Mouse (Mus musculus) right cerebral cortex, postnatal 36 days (tissue): ENCODE results near the gene Emc8.
"Not testable (repeated sequence)": the region's sequence is repeated elsewhere in the genome, so short reads cannot be mapped to it uniquely, and the experiment has no call there.

Experiments
- DNase-seq, 2 experiments: peaks; one replicate each; pipeline ENCODE4 v3.0.0; 2022; ENCODE audit warnings: low spot score in 2 of 2, mixed read lengths in 1 of 2

Emc8 gene

DNA sequence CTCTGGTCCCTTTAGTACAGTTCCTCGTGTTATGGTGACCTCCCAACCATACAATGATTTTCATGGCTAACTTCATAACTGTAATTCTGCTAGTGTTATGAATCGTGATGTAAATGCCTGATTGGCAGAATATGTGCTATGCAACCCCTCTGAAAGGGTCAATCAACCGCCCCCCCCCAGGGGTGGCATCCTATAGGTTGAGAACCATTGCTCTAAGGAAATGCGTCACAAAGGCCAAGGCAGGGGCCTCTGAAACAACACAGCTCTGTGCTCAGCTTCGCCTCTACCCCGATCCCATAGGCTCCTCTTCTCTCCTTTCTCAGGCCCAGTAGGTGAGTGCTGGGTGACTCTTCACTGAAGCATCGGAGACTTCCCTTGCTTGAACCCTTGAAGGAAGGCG is 17.2 kb upstream of the Emc8 start:
- DNase-seq: no peak

DNA sequence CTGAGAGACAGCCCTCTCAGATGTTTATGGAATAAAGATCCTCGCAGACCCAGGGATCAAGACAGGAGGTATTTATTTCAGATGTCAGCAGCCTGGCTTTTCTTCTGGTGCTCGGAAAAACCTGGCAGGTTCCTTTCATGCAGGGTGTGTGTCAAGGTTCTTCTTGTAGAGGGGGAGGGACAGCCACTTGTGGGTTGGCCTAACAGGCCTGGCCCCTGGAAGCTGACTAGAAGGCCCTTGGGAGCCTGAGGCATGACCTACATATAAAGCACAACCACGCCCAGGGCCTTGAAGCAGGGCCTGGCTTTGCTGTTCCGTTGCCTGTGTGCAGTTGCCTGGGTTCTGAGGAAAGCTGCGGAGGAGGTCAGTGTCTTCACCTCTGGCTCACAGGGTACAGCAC is 16.7 kb upstream of the Emc8 start:
- no peak for DNase-seq

DNA sequence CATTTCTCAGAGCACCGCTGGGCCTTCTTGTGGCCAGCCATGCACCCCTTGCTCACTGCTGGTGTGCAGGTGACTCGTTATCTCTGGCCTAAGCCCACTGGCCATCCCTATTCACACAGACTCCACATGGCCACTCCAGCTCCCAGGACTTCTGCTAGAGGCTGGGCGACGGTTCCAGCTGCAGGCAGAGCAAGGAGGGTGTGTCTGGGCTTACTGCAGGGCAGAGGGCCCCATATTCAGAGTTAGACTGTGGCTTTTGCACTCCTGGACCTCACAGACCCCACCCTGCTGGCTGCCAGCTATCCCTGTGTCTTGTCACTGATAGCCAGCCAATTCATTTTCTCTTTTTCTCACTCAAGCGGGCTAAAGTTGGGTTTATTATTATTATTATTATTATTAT is 15.7 kb upstream of the Emc8 start:
- no peak for DNase-seq

DNA sequence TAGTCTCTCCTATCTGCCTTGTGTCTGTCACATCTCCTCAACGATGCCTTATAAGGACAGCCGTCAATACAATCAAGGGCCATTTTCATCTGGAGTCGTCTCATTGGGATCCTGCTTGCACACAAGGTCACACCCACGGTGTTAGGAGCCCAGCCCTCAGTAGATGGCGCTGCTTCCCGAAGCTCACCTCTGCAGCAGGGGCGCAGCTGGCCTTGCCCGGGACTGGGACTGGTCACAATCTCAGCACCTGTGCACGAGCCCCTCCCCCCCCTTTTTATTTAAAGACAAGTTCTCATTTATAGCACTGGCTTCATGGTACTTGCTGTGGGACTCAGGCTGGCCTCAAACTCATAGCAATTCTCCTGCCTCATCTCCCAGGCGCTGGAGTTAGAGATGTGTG is 15.2 kb upstream of the Emc8 start:
- no peak for DNase-seq

DNA sequence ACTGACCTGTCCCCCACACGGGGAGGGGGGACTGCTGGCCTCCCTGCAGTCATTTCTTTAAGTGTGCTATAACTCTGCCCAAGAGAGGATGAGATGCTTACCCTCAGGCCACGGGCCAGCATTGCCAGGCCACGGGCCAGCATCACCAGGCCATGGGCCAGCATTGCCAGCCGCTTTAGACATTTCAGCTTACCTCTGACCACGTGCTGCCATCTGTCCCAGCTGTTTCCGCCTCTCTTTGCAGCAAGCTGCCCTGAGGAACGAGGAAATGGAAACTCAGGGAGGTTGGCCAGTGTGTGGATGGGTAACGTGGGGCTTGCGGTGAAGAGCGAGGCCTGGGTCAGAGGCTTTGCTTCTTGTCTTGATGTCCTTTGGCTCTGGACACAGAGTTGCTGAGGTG is 12.7 kb upstream of the Emc8 start:
- no peak for DNase-seq

DNA sequence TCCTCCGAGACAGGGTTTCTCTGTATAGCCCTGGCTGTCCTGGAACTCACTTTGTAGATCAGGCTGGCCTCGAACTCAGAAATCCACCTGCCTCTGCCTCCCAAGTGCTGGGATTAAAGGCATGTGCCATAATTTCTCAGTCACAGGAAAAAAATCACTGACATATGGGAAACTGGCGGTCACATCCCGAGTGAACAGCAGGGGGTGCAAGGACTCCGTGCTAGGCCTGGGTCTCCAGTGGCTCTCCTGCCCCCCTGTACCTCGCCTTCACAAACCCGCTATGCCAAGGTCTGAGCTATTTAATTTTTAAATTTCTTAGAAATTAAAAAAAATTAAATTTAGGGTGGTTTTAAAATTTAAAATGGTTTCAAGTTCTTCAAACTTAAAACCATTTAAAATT is 12.0 kb upstream of the Emc8 start:
- not testable (repeated sequence) for DNase-seq

DNA sequence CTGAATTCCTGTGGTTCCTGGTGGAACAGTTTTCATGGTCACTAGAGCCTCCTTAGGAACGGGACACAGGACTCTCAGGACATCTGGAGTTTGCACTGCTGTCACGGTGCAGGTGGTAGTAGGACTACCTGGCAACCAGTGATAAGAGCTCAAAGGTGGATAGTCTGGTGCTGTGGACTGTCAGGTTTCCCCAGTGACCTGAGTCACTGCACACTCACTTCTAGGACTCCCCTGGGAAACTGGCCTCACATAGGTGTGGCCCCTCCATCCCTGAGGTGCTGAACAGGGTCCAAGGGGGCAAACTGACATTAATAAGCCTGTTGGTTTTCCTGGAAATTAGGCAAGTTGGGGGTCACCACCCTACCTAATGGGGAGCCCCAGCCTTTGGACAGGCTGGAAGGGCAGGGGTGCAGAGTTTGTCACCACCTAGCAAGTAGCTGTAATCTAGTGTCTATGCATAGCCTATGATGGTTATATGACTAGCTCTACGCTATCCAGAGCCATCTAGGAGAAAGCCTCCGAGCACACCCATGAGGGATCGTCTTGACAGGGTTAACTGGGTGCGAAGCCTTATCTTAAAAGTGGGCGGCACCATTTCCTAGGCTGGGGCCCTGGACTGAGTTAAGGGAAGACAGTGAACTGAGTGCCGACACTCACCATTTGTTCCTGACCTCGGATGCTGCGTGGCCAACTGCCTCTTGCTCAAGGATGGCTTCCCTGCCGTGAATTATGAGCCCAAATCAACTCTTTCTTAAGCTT is 11.4 kb upstream of the Emc8 start:
- no peak for DNase-seq

DNA sequence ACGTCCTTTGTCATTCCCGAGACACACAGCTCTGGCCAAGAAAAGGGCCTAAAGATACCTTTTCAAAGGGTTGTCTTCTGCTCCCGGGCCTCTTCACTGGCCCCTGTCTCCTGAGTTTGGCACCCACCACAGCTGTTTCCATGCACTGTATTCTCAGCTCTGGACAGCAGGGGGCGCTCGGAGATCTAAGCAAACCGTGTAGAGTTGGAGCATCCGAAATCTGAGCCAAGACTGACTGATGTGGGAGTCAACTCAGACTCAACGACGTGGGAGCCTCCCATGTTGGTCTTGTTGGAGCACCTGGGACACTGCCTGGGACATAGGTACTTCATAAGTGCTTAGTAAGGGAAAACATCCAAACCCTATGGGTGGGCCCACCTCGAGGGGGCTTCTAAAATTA is 10.1 kb upstream of the Emc8 start:
- DNase-seq: peak; percentile 61 to 70

DNA sequence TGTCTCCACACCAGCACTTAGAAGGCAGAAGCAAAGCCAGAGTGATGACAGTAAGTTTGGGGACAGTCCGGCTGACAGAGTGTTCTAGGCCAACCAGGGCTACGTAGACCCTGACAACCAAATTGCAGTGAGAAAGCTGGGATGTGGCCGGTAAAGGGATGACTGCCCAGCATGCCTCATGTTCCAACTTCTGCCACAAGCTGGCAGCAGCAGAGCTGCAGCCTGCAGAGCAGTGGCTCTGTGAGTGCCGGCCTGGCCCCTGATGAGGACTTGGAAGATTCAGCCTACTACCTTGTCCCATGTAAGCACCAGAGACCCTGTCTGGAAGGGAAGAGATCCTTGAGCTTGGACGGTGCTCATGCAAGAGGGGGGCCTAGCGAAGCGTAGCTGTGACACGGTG is 7.3 kb upstream of the Emc8 start:
- DNase-seq: no peak

DNA sequence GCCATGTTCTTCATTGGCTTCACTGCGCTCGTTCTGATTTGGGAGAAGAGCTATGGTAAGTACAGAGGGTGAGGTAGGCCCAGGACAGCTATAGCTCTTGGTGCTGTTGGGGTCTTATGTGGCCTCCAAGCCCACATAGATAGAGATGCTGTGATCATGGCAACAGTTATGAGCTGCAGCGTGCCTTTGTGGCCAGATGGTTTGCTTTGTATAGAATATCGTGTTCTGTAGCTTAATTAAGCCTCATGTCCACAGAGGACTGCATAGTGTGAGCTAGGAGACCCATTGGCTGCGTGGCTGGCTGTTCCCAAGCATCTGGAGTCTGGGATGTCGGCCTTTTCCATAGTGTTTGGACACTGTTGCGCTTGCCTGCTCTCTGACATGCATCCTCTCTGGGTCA is 4.9 kb upstream of the Emc8 start:
- DNase-seq: no peak

DNA sequence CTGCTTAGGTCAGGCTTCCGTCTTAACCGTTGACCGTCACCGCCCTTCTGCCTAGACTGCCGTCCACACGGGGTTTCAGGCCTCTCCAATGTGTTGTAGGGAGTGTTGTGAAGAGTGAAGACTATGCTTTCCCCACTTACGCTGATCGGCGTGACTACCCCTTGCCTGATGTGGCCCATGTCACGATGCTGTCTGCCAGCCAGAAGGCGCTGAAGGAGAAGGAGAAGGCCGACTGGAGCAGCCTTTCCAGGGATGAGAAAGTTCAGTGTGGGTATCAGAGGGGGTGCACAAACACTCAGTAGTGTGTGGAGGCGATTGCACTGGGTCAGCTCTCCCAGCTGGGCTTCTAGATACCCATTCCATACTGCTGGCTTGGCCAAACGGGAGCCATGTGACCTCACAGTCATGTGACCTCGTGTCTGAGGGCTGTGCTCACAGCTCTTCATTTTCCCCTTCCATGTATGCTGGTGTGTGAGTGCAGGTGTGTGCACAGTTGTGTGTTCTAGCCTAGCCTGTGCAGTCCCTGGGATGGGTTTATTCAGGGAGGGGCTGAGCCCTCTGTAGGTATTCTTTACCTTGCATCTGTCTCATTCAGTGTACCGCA is 4.4 kb upstream of the Emc8 start:
- no peak for DNase-seq

DNA sequence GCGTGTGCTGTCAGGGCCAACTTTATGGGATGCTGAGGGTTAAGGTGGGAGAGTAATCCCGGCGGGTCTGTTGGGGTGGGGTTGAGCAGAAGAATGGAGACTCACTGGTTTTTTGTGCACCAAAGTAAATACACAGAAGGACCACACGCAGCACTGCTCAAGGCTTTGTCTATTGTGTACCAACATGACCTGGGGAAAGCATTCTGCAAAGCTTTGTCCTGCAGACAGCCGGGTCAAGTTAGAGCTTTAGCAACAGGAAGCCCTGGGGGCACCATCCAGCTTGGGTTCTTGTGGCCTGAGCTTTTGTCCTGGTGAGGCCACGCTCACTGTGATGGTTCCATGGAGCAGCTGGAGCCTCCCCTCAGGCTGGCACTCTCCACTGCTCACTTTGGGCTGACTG is 3.4 kb upstream of the Emc8 start:
- no peak for DNase-seq

DNA sequence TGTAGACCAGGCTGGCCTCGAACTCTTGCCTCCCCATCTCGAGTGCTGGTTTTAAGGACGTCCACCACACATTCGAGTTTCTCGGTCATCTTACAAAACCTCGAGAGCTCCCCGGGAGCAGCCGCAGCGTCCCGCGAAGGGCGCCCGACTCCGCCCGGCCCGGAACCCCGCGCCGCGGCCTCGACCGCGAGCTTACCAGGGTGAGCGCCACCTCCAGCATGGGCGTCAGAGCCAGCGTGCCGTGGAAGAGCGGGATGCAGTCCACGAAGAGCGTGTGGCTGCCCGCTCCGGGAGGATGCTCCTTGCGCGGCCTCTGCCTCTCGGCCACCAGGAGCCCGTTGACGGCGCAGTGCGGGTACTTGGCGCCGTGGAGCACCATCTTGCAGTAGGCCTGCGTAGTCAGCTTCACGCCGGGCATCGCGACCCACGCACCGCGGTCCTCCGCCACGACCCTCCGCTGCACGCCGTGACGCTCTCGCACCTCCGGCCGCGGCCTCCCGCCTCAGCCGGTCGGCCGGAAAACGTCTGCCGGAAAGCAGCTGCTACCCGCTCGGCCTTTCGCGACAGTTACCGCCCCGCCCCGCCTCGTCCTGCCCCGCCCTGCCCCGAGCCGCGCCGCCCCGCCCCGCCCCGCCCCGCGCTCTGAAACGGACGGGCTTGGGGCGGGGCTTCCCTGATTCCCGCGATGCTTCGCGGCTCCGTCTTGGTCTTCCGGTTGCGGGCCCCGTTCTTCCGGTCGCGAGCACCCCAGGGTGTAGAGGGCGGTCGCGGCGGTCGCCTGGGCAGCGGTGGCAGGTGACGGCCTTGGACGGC is 606 bp downstream of the Emc8 start, which contains the start of the genes Gm27021 and Cox4i1:
Gene Gm27021, minus strand, starts transcription at position 519 of the 813 bp plus-strand sequence.
Gene Cox4i1, plus strand, starts transcription at position 662 of the 813 bp plus-strand sequence.
- peak; percentile 82 to 86 for DNase-seq

DNA sequence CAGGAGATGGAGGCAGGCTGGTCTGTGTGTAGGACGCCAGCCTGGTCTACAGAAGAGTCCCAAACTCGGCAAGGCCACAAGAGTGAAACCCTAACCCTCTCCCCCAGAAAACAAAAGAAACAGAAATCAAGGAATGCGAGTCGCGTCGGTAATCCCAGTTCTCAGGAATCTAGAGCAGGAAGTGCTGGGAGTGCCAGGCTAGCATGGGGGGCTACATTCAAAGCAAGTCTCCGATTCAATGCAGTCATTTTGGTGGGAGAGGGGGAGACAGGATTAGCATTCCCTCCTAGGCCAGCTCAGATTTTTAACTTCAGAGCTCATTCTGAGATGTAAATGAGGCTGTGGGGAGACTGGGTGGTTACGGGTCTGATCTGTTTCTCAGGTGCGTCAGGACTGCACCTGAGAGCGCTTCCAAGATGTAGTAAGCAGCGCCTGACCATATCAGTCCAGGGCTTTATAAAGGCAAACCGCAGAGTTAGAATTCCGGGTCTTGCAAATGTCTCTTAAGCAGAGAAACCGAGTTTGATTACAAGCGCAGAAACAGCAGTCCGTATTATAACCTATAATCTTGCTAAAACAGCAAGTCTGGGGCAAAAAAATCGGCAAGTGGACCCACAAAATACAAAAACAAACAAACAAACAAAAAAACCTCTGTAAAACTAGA is 1.4 kb downstream of the Emc8 start:
- DNase-seq: no peak

DNA sequence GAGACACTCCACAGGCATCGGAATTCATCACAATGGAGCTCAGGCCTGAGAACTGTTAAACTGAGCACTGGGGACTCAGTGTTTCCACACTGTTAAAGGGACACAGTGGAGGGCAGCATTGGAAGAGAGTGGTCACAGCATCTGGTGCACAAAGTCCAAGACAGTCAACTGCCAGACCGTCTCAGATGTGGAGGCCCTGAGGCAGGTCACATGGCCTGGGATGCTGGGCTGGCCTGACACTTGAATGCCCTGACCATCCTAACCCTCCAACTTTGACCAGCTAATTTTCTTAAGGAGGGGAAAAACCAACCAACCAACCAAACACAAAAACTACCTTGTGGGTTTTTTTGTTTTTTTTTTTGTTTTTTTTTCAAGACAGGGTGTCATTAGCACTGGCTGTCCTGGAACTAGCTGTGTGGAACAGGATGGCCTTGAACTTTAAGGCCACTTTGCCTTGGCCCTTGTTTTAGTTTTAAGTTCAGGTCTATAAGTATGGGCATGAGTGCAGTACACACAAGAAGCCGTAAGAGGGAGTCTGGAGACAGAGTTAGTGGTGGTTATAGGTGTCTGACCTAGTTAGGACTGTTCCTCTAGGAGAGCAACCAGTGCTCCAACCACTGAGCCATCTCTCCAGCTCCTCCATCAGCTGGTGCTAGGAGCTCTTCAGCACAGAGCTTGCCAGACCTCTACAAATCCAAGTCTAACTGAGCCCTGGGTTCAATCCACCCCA is 2.5 kb downstream of the Emc8 start:
- no peak for DNase-seq

DNA sequence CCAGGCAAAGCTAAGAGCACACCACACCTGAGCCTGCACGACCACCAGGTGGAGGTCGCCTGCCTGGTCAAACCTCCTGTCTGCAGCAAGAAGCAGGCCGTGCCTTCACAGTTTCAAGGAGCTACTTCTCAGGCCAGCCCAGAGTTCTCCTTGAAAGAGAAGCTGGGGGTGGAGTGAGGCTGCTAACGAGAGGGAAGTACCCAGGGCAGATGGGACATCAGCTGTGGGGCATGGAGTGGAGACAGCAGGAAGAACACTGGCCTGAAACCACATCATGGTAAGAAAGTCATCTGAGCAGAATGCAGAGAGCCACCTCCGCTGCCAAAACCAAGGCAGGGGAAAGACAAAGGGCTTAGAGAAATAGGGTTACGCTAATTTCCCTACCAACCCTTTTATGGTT is 3.8 kb downstream of the Emc8 start:
- no peak for DNase-seq

DNA sequence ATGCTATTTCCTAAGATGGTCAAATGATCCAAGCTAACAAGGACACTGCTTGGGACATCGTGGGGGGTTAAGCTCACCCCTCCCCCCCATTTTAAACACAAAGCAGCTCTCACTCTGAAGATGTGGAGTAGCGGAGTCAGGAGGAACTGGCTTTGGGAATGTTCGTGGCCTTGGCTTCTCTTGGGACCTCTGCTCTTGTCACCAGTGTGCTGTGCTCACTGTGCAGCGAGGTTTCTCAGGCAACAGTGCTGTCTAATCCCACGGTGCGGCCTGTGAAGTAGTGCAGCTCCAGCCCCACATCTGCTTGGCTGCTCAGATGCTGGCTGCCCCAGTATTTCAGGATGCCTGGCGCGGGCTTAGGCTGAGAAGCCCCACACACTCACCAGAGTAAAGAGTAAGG is 11.0 kb downstream of the Emc8 start:
- no peak for DNase-seq

DNA sequence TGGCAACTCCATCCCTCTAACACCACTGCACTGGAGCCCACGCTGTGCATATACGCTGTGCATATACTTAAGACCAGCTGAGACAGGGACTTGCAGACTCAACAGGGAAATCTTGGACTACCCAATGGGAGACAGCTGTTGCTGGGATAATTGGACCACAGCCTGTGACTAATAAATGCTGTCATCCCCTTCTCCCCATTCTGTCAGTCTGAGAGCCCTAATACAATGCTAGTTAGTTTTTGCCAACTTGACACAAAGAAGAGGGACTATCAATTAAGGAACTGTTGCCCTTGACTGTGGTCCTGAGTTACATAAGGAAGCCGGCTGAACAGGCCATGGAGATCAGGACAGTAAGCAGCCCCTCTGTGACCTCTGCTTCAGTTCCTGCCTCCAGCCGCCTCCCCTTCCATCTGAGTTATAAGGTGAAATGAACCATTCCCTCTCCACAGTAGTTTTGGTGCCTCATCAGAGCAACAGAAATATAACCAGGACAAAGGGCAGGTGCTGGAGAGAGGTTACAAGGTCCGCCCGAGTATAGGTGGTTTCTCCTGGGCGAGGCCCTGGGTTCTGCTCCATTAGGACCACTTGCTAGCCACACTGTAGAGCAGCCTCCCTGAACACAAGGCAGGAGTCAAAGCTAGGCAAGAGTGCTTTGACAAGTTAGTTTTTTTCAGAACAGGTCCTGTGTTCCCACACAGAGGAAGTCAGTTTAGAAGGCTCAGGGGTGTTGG is 11.9 kb downstream of the Emc8 start:
- no peak for DNase-seq

DNA sequence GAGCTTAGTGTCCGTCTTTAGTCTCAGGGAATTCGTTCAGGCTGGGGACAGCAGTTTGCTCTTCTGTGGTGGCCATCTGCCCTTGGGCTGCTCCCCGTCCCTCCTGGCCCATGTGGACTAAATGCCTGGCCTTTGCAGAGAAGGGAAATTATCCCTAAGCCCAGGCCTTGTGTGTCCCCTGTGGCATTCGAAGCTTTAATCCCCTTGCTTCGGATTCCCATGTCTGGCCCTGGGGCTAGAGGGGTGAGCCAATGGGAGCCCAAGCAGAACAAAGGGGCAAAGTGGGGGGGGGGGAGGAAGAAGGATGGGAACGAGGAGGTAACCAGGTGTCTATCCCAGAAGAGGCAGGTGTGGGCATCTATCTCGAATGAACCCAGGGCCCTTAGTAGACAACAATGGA is 20.8 kb downstream of the Emc8 start, which contains the start of gene 1190005I06Rik:
Gene 1190005I06Rik, minus strand, starts transcription at position 101 of the 400 bp plus-strand sequence.
- no peak for DNase-seq

DNA sequence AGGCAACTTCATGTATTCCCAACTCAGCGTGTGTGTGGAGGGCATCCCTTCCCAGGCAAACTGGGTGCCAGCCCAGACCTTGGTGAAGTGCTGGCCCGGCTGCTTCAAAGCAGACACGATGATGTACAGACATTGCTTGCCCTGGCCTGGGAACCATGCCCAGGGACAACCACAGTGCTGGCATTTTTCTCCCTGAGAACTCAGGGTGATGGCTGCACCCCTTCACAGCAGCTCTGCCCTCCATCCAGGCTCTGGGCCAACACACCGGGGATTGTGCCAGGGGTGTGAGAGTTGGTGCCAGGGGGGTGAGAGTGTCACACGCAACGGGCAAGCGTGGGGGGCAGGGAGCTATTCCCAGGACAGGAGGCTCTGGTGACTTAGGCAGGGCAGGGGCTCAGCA is 23.7 kb downstream of the Emc8 start:
- DNase-seq: peak; percentile 50 to 62
